Mouse (Mus musculus): ENCODE measurements at regions not wholly inside any gene's neighbourhood (a gene's known extent, or its start where the extent isn't known, plus 50 kb on each side); places are given as distances from the start of the nearest gene placed in this dataset.

- H3K4me2 ChIP-seq: no peak overlapping the region
- no peak overlapping the region for H3K4me3 ChIP-seq
- H3K27ac ChIP-seq (replicated peaks): no peak overlapping the region
- no peaks in the 10 kb centered on the region for H3K4me1 ChIP-seq
- ATAC-seq (ENCODE audit: extremely low read depth, insufficient number of reproducible peaks, low FRiP score, low TSS enrichment): no peak
- WGBS: 67% methylated on average over 4 of the region's 4 CpGs
- H3K27me3 ChIP-seq (replicated peaks): no peaks in the 10 kb centered on the region
- no peak overlapping the region for H3K9ac ChIP-seq
- no peaks in the 10 kb centered on the region for H3K36me3 ChIP-seq
- H3K9me3 ChIP-seq: no peaks in the 10 kb centered on the region
These were observed 83.1 kb downstream of the Thbs2 start for GRCm38 (mm10) chr17:14610791-14611522.

- no peak overlapping the region for H3K27ac ChIP-seq (replicated peaks)
- H3K27me3 ChIP-seq (replicated peaks): no peaks in the 10 kb centered on the region
- no peaks in the 10 kb centered on the region for H3K9me3 ChIP-seq
- 70% methylated on average over 4 of the region's 4 CpGs for WGBS
- H3K4me2 ChIP-seq: no peak overlapping the region
- no peak overlapping the region for H3K9ac ChIP-seq
- ATAC-seq (ENCODE audit: extremely low read depth, insufficient number of reproducible peaks, low FRiP score, low TSS enrichment): no peak
- no peaks in the 10 kb centered on the region for H3K36me3 ChIP-seq
- no peak overlapping the region for H3K4me3 ChIP-seq
- H3K4me1 ChIP-seq: no peaks in the 10 kb centered on the region
These were observed 85.2 kb downstream of the Thbs2 start for GRCm38 (mm10) chr17:14608845-14609244.

GRCm38 (mm10) chr17:14606356-14606989 is 87.6 kb downstream of the Thbs2 start:
- 67% methylated on average over 5 of the region's 5 CpGs for WGBS
- Histone ChIP-seq H3K4me2 (no peak overlapping the region), H3K27me3 (replicated peaks) (no peaks in the 10 kb centered on the region), H3K4me1 (no peaks in the 10 kb centered on the region), H3K9ac (no peak overlapping the region), H3K4me3 (no peak overlapping the region), H3K9me3 (no peaks in the 10 kb centered on the region), H3K27ac (replicated peaks) (no peak overlapping the region), H3K36me3 (no peaks in the 10 kb centered on the region)
- ATAC-seq (ENCODE audit: extremely low read depth, insufficient number of reproducible peaks, low FRiP score, low TSS enrichment): no peak

- H3K4me3 ChIP-seq: no peak overlapping the region
- no peak overlapping the region for H3K27ac ChIP-seq (replicated peaks)
- ATAC-seq (ENCODE audit: extremely low read depth, insufficient number of reproducible peaks, low FRiP score, low TSS enrichment): no peak
- 0 out of 2 replicates have a peak, but pooled peaks cover 7% of the 10 kb centered on the region for H3K4me1 ChIP-seq
- H3K9ac ChIP-seq: no peak overlapping the region
- WGBS: 69% methylated on average over 10 of the region's 10 CpGs
- no peaks in the 10 kb centered on the region for H3K9me3 ChIP-seq
- no peak overlapping the region for H3K4me2 ChIP-seq
- H3K36me3 ChIP-seq: no peaks in the 10 kb centered on the region
- H3K27me3 ChIP-seq (replicated peaks): no peaks in the 10 kb centered on the region
These were observed 94.4 kb downstream of the Thbs2 start for GRCm38 (mm10) chr17:14599681-14600080.

DNA sequence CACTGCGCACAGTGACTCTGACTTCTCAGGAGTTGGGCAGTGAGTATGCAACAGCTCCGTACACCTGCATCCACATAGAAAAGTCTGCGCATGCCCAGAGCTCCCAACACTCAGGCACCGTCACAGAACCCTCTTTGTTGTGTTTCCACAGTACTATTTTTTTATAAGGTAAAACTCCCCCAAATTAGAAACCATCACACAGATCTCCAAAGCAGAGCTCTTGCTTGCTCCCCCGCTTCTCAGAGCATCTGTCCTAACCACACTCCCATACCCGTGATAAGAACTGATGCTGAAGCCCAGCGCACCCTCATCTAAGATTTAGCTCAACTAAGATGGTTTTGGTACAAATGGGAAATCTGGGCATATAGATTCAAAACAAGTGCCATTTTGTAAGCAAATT is 97.6 kb downstream of the Thbs2 start:
- H3K9ac ChIP-seq: no peak overlapping the region
- no peaks in the 10 kb centered on the region for H3K9me3 ChIP-seq
- H3K4me3 ChIP-seq: no peak overlapping the region
- no peak for ATAC-seq (ENCODE audit: extremely low read depth, insufficient number of reproducible peaks, low FRiP score, low TSS enrichment)
- H3K36me3 ChIP-seq: no peaks in the 10 kb centered on the region
- no peak overlapping the region for H3K27ac ChIP-seq (replicated peaks)
- H3K4me2 ChIP-seq: no peak overlapping the region
- WGBS: 72% methylated on average over 7 of the region's 7 CpGs
- H3K27me3 ChIP-seq (replicated peaks): no peaks in the 10 kb centered on the region
- H3K4me1 ChIP-seq: 0 out of 2 replicates have a peak, but pooled peaks cover 7% of the 10 kb centered on the region

GRCm38 (mm10) chr17:14595525-14595924 is 98.5 kb downstream of the Thbs2 start:
- no peak for ATAC-seq (ENCODE audit: extremely low read depth, insufficient number of reproducible peaks, low FRiP score, low TSS enrichment)
- no peak overlapping the region for H3K4me3 ChIP-seq

DNA sequence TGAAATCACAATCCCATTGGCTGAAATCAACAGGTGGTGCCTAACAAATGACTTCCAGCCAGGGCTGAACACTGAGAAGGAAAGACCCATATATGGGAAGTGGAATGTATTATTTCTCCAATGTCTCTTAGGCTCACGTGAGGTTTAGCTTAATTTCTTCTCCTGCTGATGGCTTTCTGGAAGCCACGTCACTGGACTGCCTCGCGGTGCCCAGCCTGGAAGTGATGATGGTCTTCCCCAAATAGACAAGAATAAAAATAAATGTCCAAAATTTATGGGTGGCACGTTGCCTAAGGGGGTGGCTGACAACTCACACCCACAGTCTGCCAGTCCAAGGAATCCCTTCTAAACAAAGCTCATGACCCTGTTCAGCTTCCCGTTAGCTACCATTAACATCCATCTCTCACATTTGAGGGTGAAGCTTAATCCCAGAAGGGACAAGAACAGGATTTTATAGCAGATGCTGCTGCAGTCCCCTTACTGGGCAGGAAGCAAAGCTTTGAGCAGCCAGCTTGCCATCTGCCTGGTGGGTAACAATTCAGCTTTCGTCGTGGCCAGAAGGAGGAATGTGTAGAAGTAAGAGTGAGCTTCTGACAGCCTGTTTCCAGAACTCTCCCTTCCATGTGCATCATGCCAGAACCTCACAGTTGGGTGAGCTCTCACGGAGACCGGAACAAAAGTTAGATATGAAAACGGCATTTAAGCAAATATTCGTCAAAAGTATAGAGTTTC is 105.8 kb downstream of the Thbs2 start:
- Histone ChIP-seq H3K9me3 (no peaks in the 10 kb centered on the region), H3K9ac (no peak overlapping the region), H3K4me2 (no peak overlapping the region), H3K4me1 (no peaks in the 10 kb centered on the region), H3K4me3 (no peak overlapping the region), H3K27ac (replicated peaks) (no peak overlapping the region), H3K36me3 (no peaks in the 10 kb centered on the region), H3K27me3 (replicated peaks) (no peaks in the 10 kb centered on the region)
- WGBS: 75% methylated on average over 12 of the region's 12 CpGs
- no peak for ATAC-seq (ENCODE audit: extremely low read depth, insufficient number of reproducible peaks, low FRiP score, low TSS enrichment)

More at GRCm38 (mm10) chr17:14595525-14595924, 98.5 kb downstream of the Thbs2 start:
- H3K4me2 ChIP-seq: no peak overlapping the region
- WGBS: 62% methylated on average over 7 of the region's 7 CpGs
- H3K27me3 ChIP-seq (replicated peaks): no peaks in the 10 kb centered on the region
- H3K36me3 ChIP-seq: no peaks in the 10 kb centered on the region
- H3K9ac ChIP-seq: no peak overlapping the region
- H3K4me1 ChIP-seq: 0 out of 2 replicates have a peak, but pooled peaks cover 7% of the 10 kb centered on the region
- peak overlapping the region; percentile 44; the same call in 1 of the 2 replicates for H3K27ac ChIP-seq (replicated peaks)
- no peaks in the 10 kb centered on the region for H3K9me3 ChIP-seq

DNA sequence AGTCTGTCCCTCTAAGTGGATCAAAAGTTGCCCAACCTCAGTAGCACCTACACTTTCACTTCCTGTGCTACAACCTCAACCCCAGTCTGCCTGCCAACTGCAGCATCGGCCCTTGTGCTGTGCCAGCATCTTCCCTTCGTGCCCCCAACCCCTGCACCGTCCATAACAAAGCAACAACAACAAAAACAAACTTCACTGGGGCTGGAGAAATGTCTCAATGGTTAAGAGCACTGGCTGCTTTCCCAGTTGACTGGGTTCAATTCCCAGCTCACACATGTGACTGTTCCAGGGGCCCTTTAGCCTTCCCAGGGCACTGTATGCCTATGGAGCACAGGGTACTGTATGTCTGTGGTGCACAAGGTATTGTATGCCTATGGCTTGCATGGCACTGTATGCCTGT is 114.4 kb downstream of the Thbs2 start:
- Histone ChIP-seq H3K4me1 (peaks cover 10% of the 10 kb centered on the region; the same call in 1 of the 2 replicates), H3K4me3 (no peak overlapping the region), H3K27ac (replicated peaks) (no peak overlapping the region), H3K4me2 (no peak overlapping the region), H3K9ac (no peak overlapping the region), H3K9me3 (no peaks in the 10 kb centered on the region), H3K27me3 (replicated peaks) (no peaks in the 10 kb centered on the region), H3K36me3 (no peaks in the 10 kb centered on the region)
- ATAC-seq (ENCODE audit: extremely low read depth, insufficient number of reproducible peaks, low FRiP score, low TSS enrichment): no peak
- 63% methylated on average over 3 of the region's 3 CpGs for WGBS

GRCm38 (mm10) chr17:14578721-14579120 is 115.3 kb downstream of the Thbs2 start:
- Histone ChIP-seq H3K4me2 (no peak overlapping the region), H3K27ac (replicated peaks) (no peak overlapping the region), H3K9ac (no peak overlapping the region), H3K9me3 (no peaks in the 10 kb centered on the region), H3K36me3 (no peaks in the 10 kb centered on the region), H3K4me3 (no peak overlapping the region), H3K4me1 (peaks cover 10% of the 10 kb centered on the region; the same call in 1 of the 2 replicates), H3K27me3 (replicated peaks) (no peaks in the 10 kb centered on the region)
- whole genome bisulfite sequencing: 61% methylated on average over 1 of the region's 1 CpGs
- no peak for ATAC-seq (ENCODE audit: extremely low read depth, insufficient number of reproducible peaks, low FRiP score, low TSS enrichment)

DNA sequence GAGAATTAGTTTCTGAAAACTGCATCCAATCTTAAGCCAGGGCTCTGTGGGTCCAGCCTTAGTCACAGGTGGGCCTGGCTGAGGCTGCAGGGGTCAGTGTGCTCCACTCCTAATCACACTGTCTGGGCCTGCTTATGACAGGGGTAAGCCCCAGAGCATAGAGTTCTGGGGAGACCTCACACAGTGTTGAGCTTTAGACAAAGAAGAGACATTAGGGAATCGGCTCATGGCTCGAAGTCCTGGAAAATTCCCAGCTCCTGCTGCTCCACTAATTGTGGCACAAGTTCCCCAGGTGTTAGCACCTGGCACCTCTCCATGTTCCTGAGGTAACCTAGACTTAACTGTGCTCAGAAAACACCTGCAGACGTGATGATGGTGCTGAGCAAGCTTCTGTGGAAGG is 115.8 kb downstream of the Thbs2 start:
- H3K9me3 ChIP-seq: no peaks in the 10 kb centered on the region
- no peak overlapping the region for H3K4me2 ChIP-seq
- H3K4me3 ChIP-seq: no peak overlapping the region
- WGBS: 60% methylated on average over 3 of the region's 3 CpGs
- H3K27ac ChIP-seq (replicated peaks): no peak overlapping the region
- H3K36me3 ChIP-seq: no peaks in the 10 kb centered on the region
- H3K27me3 ChIP-seq (replicated peaks): no peaks in the 10 kb centered on the region
- ATAC-seq (ENCODE audit: extremely low read depth, insufficient number of reproducible peaks, low FRiP score, low TSS enrichment): no peak
- H3K9ac ChIP-seq: no peak overlapping the region
- H3K4me1 ChIP-seq: peaks cover 10% of the 10 kb centered on the region; the same call in 1 of the 2 replicates

GRCm38 (mm10) chr17:14576159-14576558 is 117.9 kb downstream of the Thbs2 start:
- H3K4me2 ChIP-seq: no peak overlapping the region
- peaks cover 10% of the 10 kb centered on the region; the same call in 1 of the 2 replicates for H3K4me1 ChIP-seq
- no peak overlapping the region for H3K4me3 ChIP-seq
- no peaks in the 10 kb centered on the region for H3K27me3 ChIP-seq (replicated peaks)
- no peaks in the 10 kb centered on the region for H3K36me3 ChIP-seq
- 48% methylated on average over 2 of the region's 2 CpGs for WGBS
- H3K9ac ChIP-seq: no peak overlapping the region
- H3K27ac ChIP-seq (replicated peaks): peak overlapping the region; percentile 28; the same call in 1 of the 2 replicates
- H3K9me3 ChIP-seq: no peaks in the 10 kb centered on the region
- no peak for ATAC-seq (ENCODE audit: extremely low read depth, insufficient number of reproducible peaks, low FRiP score, low TSS enrichment)

Measured in heart, embryonic 13.5 days (tissue).